Mouse (Mus musculus) olfactory bulb, adult 2 months (tissue): ENCODE measurements around the gene Stip1.

Source experiments
- CTCF ChIP-seq: fragments of 200-500 bp; IDR thresholded peaks from 2 replicates; pipeline ENCODE4 v1.5.1; 2012; ENCODE audit warnings: low read depth, mild to moderate bottlenecking, low read length, moderate library complexity; ENCODE audit not compliant: insufficient read depth
- POLR2A ChIP-seq: fragments of 200-500 bp; IDR thresholded peaks from 2 replicates; pipeline ENCODE4 v1.6.1; 2012; ENCODE audit warnings: mild to moderate bottlenecking, low read depth, low read length, moderate library complexity; ENCODE audit not compliant: insufficient read depth

GRCm38 (mm10) chr19:7070775-7071174, 31.0 kb upstream of the Stip1 start:
- TF ChIP-seq CTCF (no peak), POLR2A (no peak)
